In genomic region chr7:69554776-69555175, GRCm38 (mm10) we compare ENCODE assay signal across 21 mouse cellular contexts.
A peak's percentile ranks its signal among the peaks of the same experiment; 100 is the strongest.
DNase-seq lines count a peak whose midpoint lies in the region; ATAC-seq lines count a peak whose summit lies in the region.
"Had no signal": no experiment of that assay in that cellular context is flagged by ENCODE, and none has a peak within 500 bp of the region (broad histone marks: within the 10 kb centered on the region; RNA-seq: fewer than 3 reads in every experiment).

No protein-coding gene starts in this region.

- H3K27me3 ChIP-seq in hindbrain, embryonic 15.5 days: no peaks in the 10 kb centered on the region
- H3K27me3 ChIP-seq in hindbrain, embryonic 14.5 days (ENCODE audit: control insufficient read depth, insufficient read depth, low read length): no peaks in the 10 kb centered on the region
- H3K27me3 ChIP-seq: forebrain, embryonic 15.5 days; limb, embryonic 15.5 days had no signal

- no peaks in the 10 kb centered on the region for H3K9me3 ChIP-seq in hindbrain, embryonic 15.5 days
- no peaks in the 10 kb centered on the region for H3K9me3 ChIP-seq in hindbrain, embryonic 14.5 days (ENCODE audit: control insufficient read depth, low read length)
- H3K9me3 ChIP-seq: forebrain, embryonic 15.5 days; limb, embryonic 15.5 days had no signal

- no peak overlapping the region for H3K4me3 ChIP-seq in hindbrain, embryonic 15.5 days
- no peak overlapping the region for H3K4me3 ChIP-seq in hindbrain, embryonic 14.5 days (replicated peaks; ENCODE audit: low read length)
- H3K4me3 ChIP-seq: forebrain, embryonic 15.5 days; layer of hippocampus, adult 2 months; limb, embryonic 15.5 days had no signal

- DNase-seq in adrenal gland, postnatal 10 days: peak; percentile 3
- DNase-seq in adrenal gland, postnatal 4 days (ENCODE audit: low spot score in 2 of 2): no peak
- no peak for DNase-seq in hindbrain, embryonic 14.5 days (ENCODE audit: low spot score)
- DNase-seq in 3134 (ENCODE audit: extremely low read depth, insufficient read length, low spot score): peak; percentile 11
- peak; percentile 19 for DNase-seq in embryo, embryonic 11 days
- no peak for DNase-seq in urinary bladder, postnatal 25 days (ENCODE audit: low spot score)
- no peak for DNase-seq in left cerebral cortex, adult 9 months (ENCODE audit: low spot score in 2 of 2)
- DNase-seq: cerebellum, adult 9-10 months; heart, postnatal 14 days; kidney, adult 8-10 months; kidney, postnatal 14 days; layer of hippocampus, postnatal 36 days; lung, postnatal 10 days; retina, postnatal 1 day had no signal

- ATAC-seq in hindbrain, embryonic 15.5 days (ENCODE audit: low FRiP score, low read depth): no peak
- ATAC-seq in hindbrain, embryonic 14.5 days (ENCODE audit: low FRiP score): no peak
- ATAC-seq: forebrain, embryonic 15.5 days had no signal

- H3K4me1 ChIP-seq in hindbrain, embryonic 15.5 days (replicated peaks): no peaks in the 10 kb centered on the region
- H3K4me1 ChIP-seq in hindbrain, embryonic 14.5 days (replicated peaks; ENCODE audit: control insufficient read depth, insufficient read depth, low read length): no peaks in the 10 kb centered on the region
- H3K4me1 ChIP-seq: forebrain, embryonic 15.5 days; limb, embryonic 15.5 days had no signal

- no peak overlapping the region for H3K27ac ChIP-seq in hindbrain, embryonic 15.5 days (replicated peaks)
- no peak overlapping the region for H3K27ac ChIP-seq in hindbrain, embryonic 14.5 days
- H3K27ac ChIP-seq: forebrain, embryonic 15.5 days; layer of hippocampus, adult 2 months; limb, embryonic 15.5 days; stomach, postnatal 0 days had no signal

- no peaks in the 10 kb centered on the region for H3K36me3 ChIP-seq in hindbrain, embryonic 15.5 days
- no peaks in the 10 kb centered on the region for H3K36me3 ChIP-seq in hindbrain, embryonic 14.5 days (replicated peaks; ENCODE audit: control insufficient read depth, insufficient read depth)
- H3K36me3 ChIP-seq: forebrain, embryonic 15.5 days; G1E; limb, embryonic 15.5 days had no signal

- WGBS in hindbrain, embryonic 15.5 days: 48% methylated on average over 8 of the region's 8 CpGs
- WGBS in hindbrain, embryonic 14.5 days: 54% methylated on average over 8 of the region's 8 CpGs

- H3K9ac ChIP-seq in hindbrain, embryonic 15.5 days: no peak overlapping the region
- H3K9ac ChIP-seq in hindbrain, embryonic 14.5 days: no peak overlapping the region
- H3K9ac ChIP-seq: forebrain, embryonic 15.5 days; limb, embryonic 15.5 days had no signal

- 0 out of 2 replicates have a peak overlapping the region, but pooled peaks have one; percentile 6 for H3K4me2 ChIP-seq in hindbrain, embryonic 15.5 days
- no peak overlapping the region for H3K4me2 ChIP-seq in hindbrain, embryonic 14.5 days (replicated peaks)
- H3K4me2 ChIP-seq: forebrain, embryonic 15.5 days; heart, embryonic 11.5 days; limb, embryonic 15.5 days had no signal

Comparison
In these comparisons a context has a peak if more than half of its experiments do, and no peak if none do; other contexts are left out.
1. DNase-seq: peak in adrenal gland, postnatal 10 days (single experiment), 3134 (single experiment) and embryo, embryonic 11 days (single experiment); none in adrenal gland, postnatal 4 days (0 of 2), hindbrain, embryonic 14.5 days (single experiment), urinary bladder, postnatal 25 days (single experiment) and left cerebral cortex, adult 9 months (0 of 2).